Mouse (Mus musculus) neural tube, embryonic 12.5 days (tissue): ENCODE measurements around the gene Psmd14. TPM values are rescaled to one million over a fixed set of nuclear protein-coding genes. Genes with fewer than 3 reads are reported as not detected.

Experiments
- ATAC-seq: fragments of 200-750 bp; cut with Nextera tagmentation; 2 replicates; pipeline ENCODE4 v1.8.0; 2017; ENCODE audit warnings: low read depth, mild to moderate bottlenecking, moderate TSS enrichment, moderate library complexity; ENCODE audit not compliant: low FRiP score
- H3K27ac ChIP-seq: fragments of 300-500 bp; sonication (generic); 2 replicates; pipeline ENCODE4 v1.5.1; 2016
- H3K27me3 ChIP-seq: fragments of 300-500 bp; sonication (generic); replicated peaks from 2 replicates; pipeline ENCODE4 v1.6.1; 2016; ENCODE audit warnings: mild to moderate bottlenecking
- H3K36me3 ChIP-seq: fragments of 300-500 bp; sonication (generic); 2 replicates; pipeline ENCODE4 v1.6.1; 2016; ENCODE audit warnings: mild to moderate bottlenecking
- H3K4me1 ChIP-seq: fragments of 300-500 bp; sonication (generic); 2 replicates; pipeline ENCODE4 v1.6.1; 2016
- H3K4me2 ChIP-seq: fragments of 300-500 bp; sonication (generic); replicated peaks from 2 replicates; pipeline ENCODE4 v1.6.1; 2016; ENCODE audit warnings: mild to moderate bottlenecking
- H3K4me3 ChIP-seq: fragments of 300-500 bp; sonication (generic); 2 replicates; pipeline ENCODE4 v1.5.1; 2016
- H3K9ac ChIP-seq: fragments of 300-500 bp; sonication (generic); 2 replicates; pipeline ENCODE4 v1.6.1; 2016; ENCODE audit warnings: mild to moderate bottlenecking
- H3K9me3 ChIP-seq: fragments of 300-500 bp; sonication (generic); 2 replicates; pipeline ENCODE4 v1.6.1; 2016; ENCODE audit warnings: mild to moderate bottlenecking
- WGBS: fragments of 180-500 bp; shearing (Covaris S2); methylation state at CpG from one replicate; pipeline ENCODE4 v1.1.7; 2016; 5-methylcytosine and 5-hydroxymethylcytosine counted together
- polyA plus RNA-seq: library from polyadenylated mRNA; unstranded; fragments of >200 nt; fragmentation: Nextera tagmentation; extraction: Ambion mirVana; gene quantifications from 2 replicates; pipeline ENCODE4 v1.2.1, GENCODE M21; 2016

Psmd14 gene
- polyA plus RNA-seq, 1 experiment from 2014 or later, result 226 TPM

DNA sequence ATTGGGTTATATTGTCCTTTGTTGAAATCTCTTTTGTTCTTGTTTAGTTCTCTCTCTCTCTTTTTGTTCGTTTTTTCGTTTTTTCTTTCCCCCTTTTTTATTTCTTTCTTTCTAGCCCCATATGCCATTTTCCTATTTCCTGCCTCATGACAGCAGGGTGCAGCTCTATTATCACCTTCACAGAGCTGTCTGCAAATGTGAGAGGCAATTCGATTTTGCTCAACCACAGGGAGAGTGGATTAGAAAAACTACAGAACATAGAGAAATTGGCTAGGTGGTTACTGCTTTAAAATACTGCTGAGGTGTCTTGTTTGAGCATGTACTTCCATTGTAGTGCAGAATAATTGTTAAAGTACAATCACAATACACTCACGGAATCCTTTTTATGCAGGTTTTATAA, 54.0 kb downstream of the Psmd14 start:
- Histone ChIP-seq H3K27ac (no peak overlapping the region), H3K4me2 (no peak overlapping the region)
- WGBS, result 63% methylated on average over 4 of the region's 4 CpGs

GRCm38 (mm10) chr2:61780794-61781193, 69.3 kb downstream of the Psmd14 start:
- no peak for ATAC-seq

More for the DNA sequence above, 54.0 kb downstream of the Psmd14 start:
- Histone ChIP-seq H3K36me3 (no peaks in the 10 kb centered on the region; the same call in 1 of the 2 replicates), H3K4me3 (no peak overlapping the region), H3K9ac (no peak overlapping the region), H3K4me1 (no peaks in the 10 kb centered on the region), H3K27me3 (no peaks in the 10 kb centered on the region), H3K9me3 (no peaks in the 10 kb centered on the region)
- ATAC-seq, result no peak

DNA sequence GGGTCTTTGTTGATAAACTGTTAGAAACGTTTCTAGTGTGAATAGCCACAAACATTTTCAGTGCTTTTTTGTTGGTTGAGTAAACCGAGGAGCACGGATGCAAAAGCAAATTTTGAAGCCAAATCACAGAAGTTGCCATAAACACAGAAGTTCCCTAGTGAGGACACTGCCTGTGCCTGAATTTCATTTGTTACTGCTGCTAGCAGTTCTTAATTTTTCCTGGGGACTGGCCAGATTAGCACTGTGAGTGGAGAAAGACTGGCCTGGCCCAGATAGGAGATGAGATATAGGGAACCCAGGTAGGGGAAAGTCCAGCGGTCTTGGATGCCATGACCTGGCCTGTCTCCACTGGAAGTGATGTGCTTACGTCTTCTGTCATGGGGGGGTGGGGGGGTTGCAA, 83.5 kb downstream of the Psmd14 start:
- no peak overlapping the region for H3K27ac ChIP-seq
- no peaks in the 10 kb centered on the region for H3K36me3 ChIP-seq
- no peaks in the 10 kb centered on the region for H3K27me3 ChIP-seq
- no peaks in the 10 kb centered on the region for H3K9me3 ChIP-seq
- ATAC-seq, result no peak
- 84% methylated on average over 5 of the region's 5 CpGs for WGBS
- H3K4me1 ChIP-seq, result no peaks in the 10 kb centered on the region
- no peak overlapping the region for H3K4me3 ChIP-seq
- H3K4me2 ChIP-seq, result no peak overlapping the region
- no peak overlapping the region for H3K9ac ChIP-seq

More at GRCm38 (mm10) chr2:61780794-61781193, 69.3 kb downstream of the Psmd14 start:
- no peak overlapping the region for H3K4me3 ChIP-seq
- no peak overlapping the region for H3K27ac ChIP-seq
- peaks cover 11% of the 10 kb centered on the region for H3K36me3 ChIP-seq
- no peaks in the 10 kb centered on the region for H3K27me3 ChIP-seq
- H3K9me3 ChIP-seq, result no peaks in the 10 kb centered on the region
- H3K9ac ChIP-seq, result no peak overlapping the region
- H3K4me1 ChIP-seq, result no peaks in the 10 kb centered on the region
- no peak overlapping the region for H3K4me2 ChIP-seq

DNA sequence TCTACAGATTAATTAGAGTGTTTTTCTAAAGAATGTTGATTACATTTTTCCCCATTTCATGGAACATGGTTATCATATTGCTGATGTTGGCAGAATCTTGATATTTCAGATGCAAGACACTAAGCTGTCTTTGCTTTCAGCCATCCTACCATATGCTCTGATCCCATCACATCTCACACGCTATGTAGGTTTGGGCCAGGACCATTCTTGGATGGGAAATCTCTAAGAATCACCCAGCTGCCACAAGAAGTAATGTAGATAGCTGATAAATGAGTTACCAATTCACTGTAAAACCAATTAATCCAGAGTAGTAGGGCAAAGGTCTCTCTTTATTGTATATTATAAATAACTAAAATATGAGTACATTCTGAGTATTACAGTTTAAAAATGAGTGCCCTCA, 86.6 kb downstream of the Psmd14 start:
- H3K9me3 ChIP-seq, result no peaks in the 10 kb centered on the region
- H3K27me3 ChIP-seq, result peaks cover 21% of the 10 kb centered on the region
- no peak overlapping the region for H3K27ac ChIP-seq
- no peaks in the 10 kb centered on the region for H3K4me1 ChIP-seq
- no peaks in the 10 kb centered on the region for H3K36me3 ChIP-seq
- no peak for ATAC-seq
- no peak overlapping the region for H3K9ac ChIP-seq
- H3K4me3 ChIP-seq, result no peak overlapping the region
- 93% methylated on average over 1 of the region's 1 CpGs for WGBS
- H3K4me2 ChIP-seq, result no peak overlapping the region

DNA sequence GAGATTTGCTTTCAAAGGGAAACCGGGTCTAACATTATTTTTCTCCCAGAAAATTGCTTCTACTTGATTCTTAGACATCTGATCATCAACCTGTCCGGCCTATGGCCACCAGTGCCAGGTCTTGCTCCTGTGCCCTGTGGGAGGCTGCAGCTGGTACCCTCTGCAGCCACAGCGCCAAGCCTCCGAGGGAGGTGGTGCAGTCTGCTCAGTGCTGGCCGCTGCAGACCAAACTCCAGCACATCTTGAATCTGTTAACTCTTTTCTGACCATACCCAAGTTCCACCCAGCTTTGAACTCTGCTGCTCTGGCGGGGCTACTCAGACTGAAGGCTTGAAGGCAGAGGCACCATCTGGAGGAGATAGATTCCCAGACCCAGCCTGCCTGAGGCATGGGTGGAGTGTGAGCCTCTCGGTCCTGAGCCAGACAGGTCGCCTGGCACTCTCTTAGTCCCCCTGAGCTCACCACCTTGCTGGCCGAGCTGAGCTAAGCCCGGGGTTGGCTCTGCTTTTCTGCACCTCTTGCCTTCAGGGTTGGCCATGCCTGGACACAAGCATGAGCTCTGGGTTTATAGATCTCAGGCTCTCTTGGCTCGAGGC, 91.3 kb downstream of the Psmd14 start, which contains the start of gene Tbr1:
Gene Tbr1, plus strand, starts transcription at position 275 of the 596 bp plus-strand sequence.
- peaks cover 17% of the 10 kb centered on the region for H3K4me1 ChIP-seq

DNA sequence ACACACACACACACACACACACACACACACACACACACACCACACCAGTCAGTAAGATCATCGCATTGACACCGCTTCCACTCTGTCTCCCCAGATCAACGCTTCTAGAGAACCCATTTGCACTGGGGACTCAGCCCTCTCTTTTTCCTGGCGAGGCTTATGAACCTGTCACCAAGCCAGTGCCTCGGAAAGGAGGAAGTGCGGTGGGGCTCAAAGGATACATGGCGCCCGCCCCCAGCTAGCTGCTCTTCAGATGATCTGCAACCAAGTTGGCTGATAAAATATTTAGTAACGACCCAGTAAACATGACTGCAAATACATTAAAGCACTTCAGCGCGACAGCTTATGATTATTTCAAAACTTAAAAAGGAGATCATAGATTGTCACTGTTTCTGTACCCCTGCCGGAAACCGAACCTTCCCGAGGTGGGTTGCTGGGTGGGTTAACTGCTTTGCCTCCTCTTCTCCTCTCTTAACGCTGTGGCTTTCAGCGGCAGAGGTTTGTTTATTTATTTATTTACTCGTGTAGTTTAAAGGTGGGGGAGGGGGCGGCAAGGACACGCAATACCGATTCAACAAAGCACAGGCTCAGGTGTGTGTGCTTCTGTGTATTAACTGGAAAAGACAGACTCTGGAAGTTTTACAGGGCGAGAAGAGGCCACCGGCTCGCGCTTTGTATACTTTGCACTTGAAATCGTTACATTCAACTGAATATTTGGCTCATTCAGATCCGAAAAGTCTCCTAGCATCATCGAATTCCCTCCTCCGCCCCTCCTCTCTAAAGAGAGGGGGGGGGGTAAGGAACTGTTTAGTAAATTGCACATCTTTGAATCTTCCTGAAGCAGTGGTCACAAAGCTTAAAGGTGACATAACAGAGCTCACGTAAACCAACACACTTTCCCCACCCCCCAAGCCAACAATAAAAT, 92.2 kb downstream of the Psmd14 start:
- Histone ChIP-seq H3K9ac (no peak overlapping the region), H3K4me3 (no peak overlapping the region), H3K27me3 (peaks cover 77% of the 10 kb centered on the region), H3K4me2 (no peak overlapping the region), H3K4me1 (peaks cover 17% of the 10 kb centered on the region), H3K36me3 (no peaks in the 10 kb centered on the region), H3K27ac (no peak overlapping the region), H3K9me3 (no peaks in the 10 kb centered on the region)
- WGBS, result 1% methylated on average over 29 of the region's 29 CpGs
- no peak for ATAC-seq

More for the DNA sequence above, 91.3 kb downstream of the Psmd14 start, which contains the start of gene Tbr1:
- H3K27me3 ChIP-seq, result peaks cover 68% of the 10 kb centered on the region
- H3K27ac ChIP-seq, result no peak within 1 kb of the TSS
- no peak within 1 kb of the TSS for H3K4me3 ChIP-seq
- no peak within 1 kb of the TSS for H3K9ac ChIP-seq
- no peaks in the 10 kb centered on the region for H3K9me3 ChIP-seq
- 4% methylated on average over 11 of the region's 11 CpGs for WGBS
- H3K4me2 ChIP-seq, result no peak within 1 kb of the TSS
- H3K36me3 ChIP-seq, result no peaks in the 10 kb centered on the region
- ATAC-seq, result peak; percentile 25; the same call in 1 of the 2 replicates

DNA sequence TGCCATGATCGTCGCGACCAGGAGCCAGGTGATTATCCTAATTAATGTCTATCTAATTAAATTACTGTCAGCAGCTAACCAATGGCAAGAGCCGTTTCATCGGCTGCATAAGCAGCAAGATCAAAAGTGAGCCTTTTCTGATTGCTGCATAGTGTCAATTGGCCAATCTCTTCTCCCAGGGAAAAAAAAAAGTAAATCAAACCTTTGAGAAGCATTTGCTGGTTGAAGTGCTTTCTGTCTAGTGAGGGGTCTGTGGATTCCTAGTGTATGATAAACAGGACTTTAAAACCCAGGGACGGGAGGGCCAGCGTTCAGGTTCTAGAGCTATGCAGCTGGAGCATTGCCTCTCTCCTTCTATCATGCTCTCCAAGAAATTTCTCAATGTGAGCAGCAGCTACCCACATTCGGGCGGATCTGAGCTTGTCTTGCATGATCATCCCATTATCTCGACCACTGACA, 92.9 kb downstream of the Psmd14 start:
- Histone ChIP-seq H3K4me1 (peaks cover 17% of the 10 kb centered on the region), H3K36me3 (no peaks in the 10 kb centered on the region), H3K4me3 (no peak overlapping the region), H3K9me3 (no peaks in the 10 kb centered on the region), H3K4me2 (no peak overlapping the region), H3K27ac (no peak overlapping the region), H3K9ac (no peak overlapping the region), H3K27me3 (peaks cover 84% of the 10 kb centered on the region)
- no peak for ATAC-seq
- under 1% methylated on average over 10 of the region's 10 CpGs for WGBS

DNA sequence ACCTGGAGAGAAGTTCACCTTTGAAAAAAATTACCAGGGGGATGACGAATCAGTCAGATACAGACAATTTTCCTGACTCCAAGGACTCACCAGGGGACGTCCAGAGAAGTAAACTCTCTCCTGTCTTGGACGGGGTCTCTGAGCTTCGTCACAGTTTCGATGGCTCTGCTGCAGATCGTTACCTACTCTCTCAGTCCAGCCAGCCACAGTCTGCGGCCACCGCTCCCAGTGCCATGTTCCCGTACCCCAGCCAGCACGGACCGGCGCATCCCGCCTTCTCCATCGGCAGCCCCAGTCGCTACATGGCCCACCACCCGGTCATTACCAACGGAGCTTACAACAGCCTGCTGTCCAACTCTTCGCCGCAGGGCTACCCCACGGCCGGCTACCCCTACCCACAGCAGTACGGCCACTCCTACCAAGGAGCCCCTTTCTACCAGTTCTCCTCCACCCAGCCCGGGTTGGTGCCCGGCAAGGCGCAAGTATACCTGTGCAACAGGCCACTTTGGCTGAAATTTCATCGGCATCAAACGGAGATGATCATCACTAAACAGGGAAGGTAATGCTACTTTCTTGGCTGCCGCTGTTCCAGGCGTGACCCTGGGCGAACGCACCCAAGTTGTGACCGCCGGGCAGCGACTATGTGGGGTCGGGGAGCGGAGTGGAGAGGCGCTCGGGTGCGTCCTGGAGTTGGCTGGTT, 93.5 kb downstream of the Psmd14 start:
- H3K9me3 ChIP-seq, result no peaks in the 10 kb centered on the region
- WGBS, result 1% methylated on average over 39 of the region's 39 CpGs
- H3K4me3 ChIP-seq, result no peak overlapping the region
- no peak overlapping the region for H3K27ac ChIP-seq
- H3K27me3 ChIP-seq, result peaks cover 90% of the 10 kb centered on the region
- peaks cover 17% of the 10 kb centered on the region for H3K4me1 ChIP-seq
- no peak overlapping the region for H3K9ac ChIP-seq
- H3K36me3 ChIP-seq, result no peaks in the 10 kb centered on the region
- ATAC-seq, result peak; percentile 54
- peak overlapping the region; percentile 27; the same call in 1 of the 2 replicates for H3K4me2 ChIP-seq

DNA sequence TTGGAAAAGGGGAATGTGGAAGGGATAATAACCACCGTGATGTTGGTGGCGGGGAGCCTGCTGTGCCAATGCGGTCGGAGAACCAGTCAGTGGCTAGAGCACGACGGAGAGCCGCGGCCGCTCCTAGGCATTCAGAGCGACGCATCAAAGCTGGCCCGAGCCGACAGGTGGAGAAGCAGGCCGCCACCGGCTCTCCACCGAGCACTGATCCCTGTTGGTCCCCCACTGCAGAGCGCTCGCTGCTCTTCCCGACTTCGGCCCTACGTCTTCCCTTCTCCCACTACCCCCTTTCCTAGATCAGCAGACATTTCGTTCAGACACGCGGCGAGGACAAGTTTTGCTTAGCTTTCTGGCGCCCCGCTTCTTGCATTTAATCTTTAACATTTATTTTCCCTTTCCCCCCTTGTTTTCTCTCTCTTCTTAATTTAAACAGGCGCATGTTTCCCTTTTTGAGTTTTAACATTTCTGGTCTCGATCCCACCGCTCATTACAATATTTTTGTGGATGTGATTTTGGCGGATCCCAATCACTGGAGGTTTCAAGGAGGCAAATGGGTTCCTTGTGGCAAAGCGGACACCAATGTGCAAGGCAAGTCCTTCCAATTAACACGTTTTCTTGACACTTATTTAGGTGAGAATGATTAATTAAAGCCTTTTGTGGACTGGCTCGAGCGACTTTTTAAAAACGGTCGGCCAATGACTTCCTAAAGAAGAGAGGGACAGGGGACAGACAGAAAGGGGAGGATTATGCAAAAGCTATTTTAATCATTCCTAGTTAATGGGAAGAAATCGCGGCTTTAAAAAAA, 94.2 kb downstream of the Psmd14 start:
- WGBS, result under 1% methylated on average over 39 of the region's 39 CpGs
- no peak overlapping the region for H3K27ac ChIP-seq
- H3K4me3 ChIP-seq, result no peak overlapping the region
- H3K4me1 ChIP-seq, result peaks cover 17% of the 10 kb centered on the region
- H3K36me3 ChIP-seq, result no peaks in the 10 kb centered on the region
- peaks cover 97% of the 10 kb centered on the region for H3K27me3 ChIP-seq
- H3K9ac ChIP-seq, result no peak overlapping the region
- H3K4me2 ChIP-seq, result peak overlapping the region; percentile 27; the same call in 1 of the 2 replicates
- no peaks in the 10 kb centered on the region for H3K9me3 ChIP-seq
- peak; percentile 26; the same call in 1 of the 2 replicates for ATAC-seq

GRCm38 (mm10) chr2:61806346-61806825, 94.9 kb downstream of the Psmd14 start:
- H3K36me3 ChIP-seq, result no peaks in the 10 kb centered on the region
- H3K4me1 ChIP-seq, result peaks cover 18% of the 10 kb centered on the region
- ATAC-seq, result no peak
- no peak overlapping the region for H3K4me3 ChIP-seq
- H3K4me2 ChIP-seq, result no peak overlapping the region
- H3K27ac ChIP-seq, result no peak overlapping the region
- no peaks in the 10 kb centered on the region for H3K9me3 ChIP-seq
- H3K27me3 ChIP-seq, result peaks cover 99% of the 10 kb centered on the region
- H3K9ac ChIP-seq, result no peak overlapping the region
- WGBS, result 0% methylated on average over 3 of the region's 3 CpGs

DNA sequence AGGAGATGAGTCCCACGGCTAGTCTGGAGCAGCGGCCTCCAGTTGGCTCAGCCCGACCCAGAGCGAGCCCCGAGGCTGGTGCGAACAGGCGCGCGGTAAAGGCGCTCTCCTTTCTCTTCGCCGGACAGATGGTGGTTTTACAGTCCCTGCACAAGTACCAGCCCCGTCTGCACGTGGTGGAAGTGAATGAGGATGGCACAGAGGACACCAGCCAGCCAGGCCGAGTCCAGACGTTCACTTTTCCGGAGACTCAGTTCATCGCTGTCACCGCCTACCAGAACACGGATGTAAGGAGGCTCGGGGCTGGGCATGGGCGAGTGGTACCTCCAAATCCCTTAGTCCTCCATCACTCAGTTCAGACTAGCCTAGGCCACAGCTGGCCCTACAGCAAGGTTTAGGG, 95.7 kb downstream of the Psmd14 start:
- Histone ChIP-seq H3K9ac (no peak overlapping the region), H3K4me2 (no peak overlapping the region)
- peak; percentile 37 for ATAC-seq

More for the DNA sequence above, 95.7 kb downstream of the Psmd14 start:
- H3K36me3 ChIP-seq, result no peaks in the 10 kb centered on the region
- H3K27ac ChIP-seq, result no peak overlapping the region
- H3K4me1 ChIP-seq, result peaks cover 25% of the 10 kb centered on the region
- H3K9me3 ChIP-seq, result no peaks in the 10 kb centered on the region
- peaks cover 99% of the 10 kb centered on the region for H3K27me3 ChIP-seq
- under 1% methylated on average over 22 of the region's 22 CpGs for WGBS
- H3K4me3 ChIP-seq, result no peak overlapping the region
